Mouse (Mus musculus): ENCODE results near the gene Zkscan6. TPM values are rescaled to one million over a fixed set of nuclear protein-coding genes. Genes with fewer than 3 reads are reported as not detected.

Zkscan6 gene
- polyA plus RNA-seq, 1 experiment from 2014 or later: 15.7 TPM

- 47% methylated on average over 6 of the region's 6 CpGs for WGBS
- Histone ChIP-seq H3K9me3 (no peaks in the 10 kb centered on the region), H3K4me1 (peaks cover 11% of the 10 kb centered on the region; the same call in 1 of the 2 replicates), H3K9ac (no peak overlapping the region), H3K4me3 (no peak overlapping the region), H3K4me2 (no peak overlapping the region), H3K36me3 (peaks cover 36% of the 10 kb centered on the region), H3K27me3 (no peaks in the 10 kb centered on the region), H3K27ac (no peak overlapping the region)
- ATAC-seq (ENCODE audit: insufficient number of reproducible peaks, low FRiP score, low TSS enrichment, low read depth): no peak
These were observed 9.3 kb downstream of the Zkscan6 start for GRCm38 (mm10) chr11:65816237-65816636.

- H3K4me3 ChIP-seq: no peak overlapping the region
- no peak for ATAC-seq (ENCODE audit: insufficient number of reproducible peaks, low FRiP score, low TSS enrichment, low read depth)
- no peaks in the 10 kb centered on the region for H3K9me3 ChIP-seq
- 69% methylated on average over 1 of the region's 1 CpGs for WGBS
- no peaks in the 10 kb centered on the region for H3K27me3 ChIP-seq
- H3K27ac ChIP-seq: no peak overlapping the region
- peaks cover 45% of the 10 kb centered on the region for H3K36me3 ChIP-seq
- 0 out of 2 replicates have a peak, but pooled peaks cover 6% of the 10 kb centered on the region for H3K4me1 ChIP-seq
- no peak overlapping the region for H3K9ac ChIP-seq
- no peak overlapping the region for H3K4me2 ChIP-seq
These were observed 11.2 kb downstream of the Zkscan6 start for GRCm38 (mm10) chr11:65818193-65818592.

GRCm38 (mm10) chr11:65820280-65820679, 13.3 kb downstream of the Zkscan6 start:
- Histone ChIP-seq H3K4me1 (0 out of 2 replicates have a peak, but pooled peaks cover 6% of the 10 kb centered on the region), H3K27ac (no peak overlapping the region), H3K27me3 (no peaks in the 10 kb centered on the region), H3K36me3 (peaks cover 47% of the 10 kb centered on the region), H3K4me2 (no peak overlapping the region), H3K9me3 (no peaks in the 10 kb centered on the region), H3K9ac (no peak overlapping the region), H3K4me3 (no peak overlapping the region)
- WGBS: 72% methylated on average over 5 of the region's 5 CpGs
- no peak for ATAC-seq (ENCODE audit: insufficient number of reproducible peaks, low FRiP score, low TSS enrichment, low read depth)

GRCm38 (mm10) chr11:65820877-65821276, 13.9 kb downstream of the Zkscan6 start:
- Histone ChIP-seq H3K4me1 (0 out of 2 replicates have a peak, but pooled peaks cover 3% of the 10 kb centered on the region), H3K9ac (no peak overlapping the region), H3K36me3 (peaks cover 42% of the 10 kb centered on the region), H3K9me3 (no peaks in the 10 kb centered on the region), H3K4me2 (no peak overlapping the region), H3K27ac (no peak overlapping the region), H3K4me3 (no peak overlapping the region), H3K27me3 (no peaks in the 10 kb centered on the region)
- 9% methylated on average over 7 of the region's 7 CpGs for WGBS
- ATAC-seq (ENCODE audit: insufficient number of reproducible peaks, low FRiP score, low TSS enrichment, low read depth): no peak

- 69% methylated on average over 3 of the region's 3 CpGs for WGBS
- Histone ChIP-seq H3K36me3 (peaks cover 49% of the 10 kb centered on the region), H3K27me3 (no peaks in the 10 kb centered on the region), H3K4me2 (no peak overlapping the region), H3K27ac (no peak overlapping the region), H3K9me3 (no peaks in the 10 kb centered on the region), H3K4me3 (no peak overlapping the region), H3K4me1 (no peaks in the 10 kb centered on the region), H3K9ac (no peak overlapping the region)
- ATAC-seq (ENCODE audit: insufficient number of reproducible peaks, low FRiP score, low TSS enrichment, low read depth): no peak
These were observed 17.6 kb downstream of the Zkscan6 start for GRCm38 (mm10) chr11:65824556-65824955.

GRCm38 (mm10) chr11:65838999-65839398, 32.0 kb downstream of the Zkscan6 start:
- ATAC-seq (ENCODE audit: insufficient number of reproducible peaks, low FRiP score, low TSS enrichment, low read depth): no peak

GRCm38 (mm10) chr11:65846446-65846845, 39.5 kb downstream of the Zkscan6 start:
- ATAC-seq (ENCODE audit: insufficient number of reproducible peaks, low FRiP score, low TSS enrichment, low read depth): no peak
- 56% methylated on average over 5 of the region's 5 CpGs for WGBS

More at GRCm38 (mm10) chr11:65838999-65839398, 32.0 kb downstream of the Zkscan6 start:
- Histone ChIP-seq H3K4me2 (no peak overlapping the region), H3K9ac (no peak overlapping the region), H3K4me3 (no peak overlapping the region), H3K9me3 (no peaks in the 10 kb centered on the region), H3K36me3 (no peaks in the 10 kb centered on the region), H3K27me3 (no peaks in the 10 kb centered on the region), H3K27ac (no peak overlapping the region), H3K4me1 (no peaks in the 10 kb centered on the region)
- WGBS: 44% methylated on average over 8 of the region's 8 CpGs

GRCm38 (mm10) chr11:65852066-65852465, 45.1 kb downstream of the Zkscan6 start:
- no peaks in the 10 kb centered on the region for H3K27me3 ChIP-seq
- ATAC-seq (ENCODE audit: insufficient number of reproducible peaks, low FRiP score, low TSS enrichment, low read depth): no peak
- no peak overlapping the region for H3K4me3 ChIP-seq
- H3K27ac ChIP-seq: no peak overlapping the region
- H3K9ac ChIP-seq: no peak overlapping the region
- no peak overlapping the region for H3K4me2 ChIP-seq
- H3K9me3 ChIP-seq: no peaks in the 10 kb centered on the region
- 18% methylated on average over 1 of the region's 1 CpGs for WGBS
- no peaks in the 10 kb centered on the region for H3K4me1 ChIP-seq
- no peaks in the 10 kb centered on the region for H3K36me3 ChIP-seq

More at GRCm38 (mm10) chr11:65846446-65846845, 39.5 kb downstream of the Zkscan6 start:
- Histone ChIP-seq H3K4me2 (no peak overlapping the region), H3K4me3 (no peak overlapping the region), H3K4me1 (no peaks in the 10 kb centered on the region), H3K27me3 (no peaks in the 10 kb centered on the region), H3K36me3 (no peaks in the 10 kb centered on the region), H3K9me3 (no peaks in the 10 kb centered on the region), H3K9ac (no peak overlapping the region), H3K27ac (no peak overlapping the region)

GRCm38 (mm10) chr11:65861476-65861875, 54.5 kb downstream of the Zkscan6 start:
- H3K9ac ChIP-seq: no peak overlapping the region
- H3K27ac ChIP-seq: no peak overlapping the region
- no peaks in the 10 kb centered on the region for H3K36me3 ChIP-seq
- ATAC-seq (ENCODE audit: insufficient number of reproducible peaks, low FRiP score, low TSS enrichment, low read depth): no peak
- 42% methylated on average over 4 of the region's 4 CpGs for WGBS
- no peaks in the 10 kb centered on the region for H3K27me3 ChIP-seq
- no peak overlapping the region for H3K4me2 ChIP-seq
- H3K9me3 ChIP-seq: no peaks in the 10 kb centered on the region
- no peak overlapping the region for H3K4me3 ChIP-seq
- no peaks in the 10 kb centered on the region for H3K4me1 ChIP-seq

GRCm38 (mm10) chr11:65877146-65877775, 70.3 kb downstream of the Zkscan6 start:
- no peaks in the 10 kb centered on the region for H3K27me3 ChIP-seq
- H3K4me3 ChIP-seq: no peak overlapping the region
- ATAC-seq (ENCODE audit: insufficient number of reproducible peaks, low FRiP score, low TSS enrichment, low read depth): no peak
- no peak overlapping the region for H3K9ac ChIP-seq
- H3K4me1 ChIP-seq: no peaks in the 10 kb centered on the region
- 21% methylated on average over 1 of the region's 1 CpGs for WGBS
- no peak overlapping the region for H3K27ac ChIP-seq
- no peaks in the 10 kb centered on the region for H3K9me3 ChIP-seq
- H3K4me2 ChIP-seq: no peak overlapping the region
- no peaks in the 10 kb centered on the region for H3K36me3 ChIP-seq

Data from limb, embryonic 15.5 days (tissue).